Mouse (Mus musculus): ENCODE results near the gene Alpl. TPM values are rescaled to one million over a fixed set of nuclear protein-coding genes. Genes with fewer than 3 reads are reported as not detected.

The Alpl gene
- polyA plus RNA-seq, 1 experiment from 2014 or later = 14.6 TPM

DNA sequence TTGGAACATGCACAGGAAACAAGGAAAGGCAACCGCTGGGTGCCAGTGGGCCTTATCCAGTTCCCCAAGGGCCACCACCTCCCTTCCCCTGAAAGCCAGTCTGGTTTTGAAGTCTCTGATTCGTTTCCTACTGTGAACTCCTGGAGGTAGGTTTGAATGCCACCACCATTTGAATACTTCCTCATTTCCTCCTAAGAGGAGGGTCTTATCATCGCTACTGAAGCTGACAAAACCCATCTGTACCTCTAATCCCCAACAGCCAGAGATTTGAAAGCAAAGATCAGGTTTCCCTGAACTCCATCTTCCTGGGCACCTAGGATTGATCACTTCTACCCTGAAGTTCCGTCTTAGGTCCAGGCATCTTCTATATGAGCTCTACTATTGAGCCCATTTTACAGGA, 854 bp upstream of the Alpl start:
- Histone ChIP-seq H3K27ac (replicated peaks) (no peak overlapping the region), H3K4me3 (replicated peaks) (no peak overlapping the region), H3K36me3 (no peaks in the 10 kb centered on the region), H3K4me1 (peaks cover 12% of the 10 kb centered on the region), H3K9ac (replicated peaks) (no peak overlapping the region), H3K9me3 (replicated peaks) (no peaks in the 10 kb centered on the region), H3K27me3 (replicated peaks) (peaks cover 27% of the 10 kb centered on the region), H3K4me2 (no peak overlapping the region)
- no peak for ATAC-seq (ENCODE audit: low FRiP score)
- 73% methylated on average over 4 of the region's 4 CpGs for WGBS

DNA sequence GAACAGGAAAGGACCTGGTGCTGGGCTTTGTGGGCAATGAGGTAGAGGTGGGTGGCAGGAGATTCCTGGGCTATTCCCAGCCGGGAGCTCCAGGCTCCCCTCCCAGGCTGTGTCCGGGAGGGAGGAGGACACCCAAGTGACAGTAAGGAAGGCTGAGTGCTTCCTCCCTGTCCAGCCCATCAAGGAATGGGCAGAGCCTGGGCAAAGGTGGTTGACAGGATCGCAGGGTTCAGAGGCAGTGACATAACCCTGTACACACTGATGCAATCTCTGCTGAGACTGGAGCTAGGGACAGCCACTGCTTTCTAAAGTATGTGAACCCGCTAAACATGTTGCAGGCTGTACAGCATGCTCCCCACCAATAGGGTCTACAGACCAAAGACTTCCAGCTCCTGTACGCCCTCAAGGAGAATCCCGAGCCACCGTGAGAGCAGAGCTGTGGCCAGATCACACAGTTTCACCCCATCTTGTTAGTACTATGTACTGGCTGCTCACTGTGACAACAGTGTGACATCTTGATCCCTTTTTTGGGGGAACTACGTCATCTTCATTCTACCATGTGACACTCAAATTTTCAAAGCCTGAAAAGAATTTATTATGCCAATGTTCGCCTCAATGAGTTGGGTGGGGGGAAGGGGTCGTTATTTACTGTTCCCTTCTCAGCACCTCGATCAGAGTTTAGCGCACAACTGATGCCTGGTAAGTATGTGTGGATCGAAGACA, 1.8 kb downstream of the Alpl start:
- H3K4me3 ChIP-seq (replicated peaks) = no peak overlapping the region
- 80% methylated on average over 13 of the region's 13 CpGs for WGBS
- no peak for ATAC-seq (ENCODE audit: low FRiP score)
- no peaks in the 10 kb centered on the region for H3K36me3 ChIP-seq
- no peaks in the 10 kb centered on the region for H3K9me3 ChIP-seq (replicated peaks)
- H3K9ac ChIP-seq (replicated peaks) = no peak overlapping the region
- peaks cover 27% of the 10 kb centered on the region for H3K27me3 ChIP-seq (replicated peaks)
- H3K27ac ChIP-seq (replicated peaks) = no peak overlapping the region
- H3K4me2 ChIP-seq = no peak overlapping the region
- peaks cover 18% of the 10 kb centered on the region for H3K4me1 ChIP-seq

DNA sequence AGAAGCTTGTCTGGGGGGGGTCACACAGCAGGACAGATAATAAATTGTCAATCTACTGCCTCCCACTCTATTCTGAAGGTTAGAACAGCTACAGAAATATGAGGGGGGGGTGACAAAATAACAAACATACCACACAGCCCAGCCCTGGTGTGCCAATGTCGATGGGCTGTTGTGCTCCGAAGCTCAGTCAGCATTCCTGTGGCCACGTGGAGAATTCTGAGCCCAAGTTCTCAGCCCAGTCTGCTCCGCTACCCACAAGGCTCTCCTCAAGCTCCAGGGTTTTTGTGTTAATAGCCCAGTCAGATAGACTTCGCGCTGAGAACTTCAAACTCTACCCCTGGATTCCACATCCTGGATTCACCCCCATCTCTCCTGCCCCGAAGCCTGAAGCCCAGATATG, 2.6 kb downstream of the Alpl start:
- Histone ChIP-seq H3K9me3 (replicated peaks) (no peaks in the 10 kb centered on the region), H3K36me3 (no peaks in the 10 kb centered on the region), H3K27me3 (replicated peaks) (peaks cover 27% of the 10 kb centered on the region), H3K4me3 (replicated peaks) (no peak overlapping the region), H3K4me2 (no peak overlapping the region), H3K9ac (replicated peaks) (no peak overlapping the region), H3K27ac (replicated peaks) (no peak overlapping the region), H3K4me1 (peaks cover 22% of the 10 kb centered on the region)
- no peak for ATAC-seq (ENCODE audit: low FRiP score)
- 78% methylated on average over 7 of the region's 7 CpGs for WGBS

DNA sequence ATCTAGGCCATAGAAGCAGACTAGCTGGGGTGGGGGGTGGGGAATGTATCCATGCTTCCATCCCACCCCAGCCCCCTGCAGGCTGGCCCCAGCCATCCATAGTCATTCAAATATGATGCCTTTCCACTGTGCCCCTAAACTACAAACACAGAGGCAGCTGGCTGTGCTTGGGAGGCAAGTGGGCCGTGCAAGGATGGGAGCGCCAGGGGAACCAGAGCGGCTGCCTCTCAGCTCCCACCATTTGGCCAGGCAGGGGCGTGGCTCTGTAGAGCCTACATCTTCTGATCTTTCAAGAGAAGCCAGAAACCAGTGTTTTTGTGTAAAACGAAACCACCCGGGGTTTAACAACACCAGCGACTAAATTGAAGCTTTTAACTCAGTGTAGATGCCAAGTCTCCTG, 4.7 kb downstream of the Alpl start:
- Histone ChIP-seq H3K4me2 (no peak overlapping the region), H3K9me3 (replicated peaks) (no peaks in the 10 kb centered on the region), H3K36me3 (no peaks in the 10 kb centered on the region), H3K27me3 (replicated peaks) (peaks cover 23% of the 10 kb centered on the region), H3K9ac (replicated peaks) (no peak overlapping the region), H3K27ac (replicated peaks) (no peak overlapping the region), H3K4me1 (peaks cover 22% of the 10 kb centered on the region), H3K4me3 (replicated peaks) (no peak overlapping the region)
- no peak for ATAC-seq (ENCODE audit: low FRiP score)
- 13% methylated on average over 7 of the region's 7 CpGs for WGBS

DNA sequence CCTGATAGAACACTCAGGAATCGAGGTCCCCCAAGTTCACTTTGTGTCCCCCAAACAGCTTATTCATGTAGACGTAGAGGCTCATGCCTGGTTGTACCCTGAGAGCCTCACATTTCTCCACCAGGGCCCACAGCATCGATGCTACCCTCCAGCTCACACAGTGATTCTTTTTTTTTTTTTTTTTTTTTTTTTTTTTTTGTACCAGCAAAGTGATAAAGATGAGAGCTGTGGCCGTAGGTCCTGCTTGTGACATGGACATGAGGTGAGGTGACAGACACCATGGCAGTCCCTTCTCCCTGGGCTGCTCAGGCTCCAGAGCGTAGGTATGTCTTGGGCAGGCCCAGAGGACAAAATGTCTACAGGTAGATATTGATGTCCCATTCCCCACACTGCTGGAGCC, 5.2 kb downstream of the Alpl start:
- H3K27me3 ChIP-seq (replicated peaks) = peaks cover 20% of the 10 kb centered on the region
- H3K27ac ChIP-seq (replicated peaks) = no peak overlapping the region
- 82% methylated on average over 5 of the region's 5 CpGs for WGBS
- no peak for ATAC-seq (ENCODE audit: low FRiP score)
- no peak overlapping the region for H3K4me2 ChIP-seq
- no peaks in the 10 kb centered on the region for H3K36me3 ChIP-seq
- H3K9me3 ChIP-seq (replicated peaks) = no peaks in the 10 kb centered on the region
- H3K9ac ChIP-seq (replicated peaks) = no peak overlapping the region
- peaks cover 18% of the 10 kb centered on the region for H3K4me1 ChIP-seq
- H3K4me3 ChIP-seq (replicated peaks) = no peak overlapping the region

DNA sequence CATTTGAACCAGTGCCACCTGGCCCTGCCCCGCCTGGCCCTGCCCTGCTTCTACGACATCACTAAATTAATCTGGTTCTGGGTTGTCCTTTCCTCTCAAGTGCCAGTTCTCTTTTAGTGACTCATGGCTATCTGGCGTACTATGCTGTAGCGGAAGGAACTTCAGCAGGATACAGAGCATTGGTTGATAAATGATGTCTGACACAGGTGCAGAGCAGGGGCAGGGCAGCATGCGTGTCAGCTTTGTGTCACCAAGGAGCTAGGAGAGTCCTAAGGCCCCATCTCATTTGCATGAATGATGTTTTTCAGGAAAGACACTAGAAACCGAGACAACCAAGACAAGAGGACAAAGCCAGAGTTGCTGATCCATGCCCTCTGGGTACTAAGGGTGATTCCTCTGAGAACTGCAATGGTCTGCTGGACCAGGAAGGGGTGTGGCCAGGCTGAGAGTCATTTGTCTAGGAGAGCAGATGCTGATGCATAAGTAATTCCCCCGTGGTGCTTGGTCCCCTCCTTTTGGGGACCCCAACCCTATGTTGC, 7.6 kb downstream of the Alpl start:
- no peak overlapping the region for H3K4me2 ChIP-seq
- WGBS = 35% methylated on average over 7 of the region's 7 CpGs

DNA sequence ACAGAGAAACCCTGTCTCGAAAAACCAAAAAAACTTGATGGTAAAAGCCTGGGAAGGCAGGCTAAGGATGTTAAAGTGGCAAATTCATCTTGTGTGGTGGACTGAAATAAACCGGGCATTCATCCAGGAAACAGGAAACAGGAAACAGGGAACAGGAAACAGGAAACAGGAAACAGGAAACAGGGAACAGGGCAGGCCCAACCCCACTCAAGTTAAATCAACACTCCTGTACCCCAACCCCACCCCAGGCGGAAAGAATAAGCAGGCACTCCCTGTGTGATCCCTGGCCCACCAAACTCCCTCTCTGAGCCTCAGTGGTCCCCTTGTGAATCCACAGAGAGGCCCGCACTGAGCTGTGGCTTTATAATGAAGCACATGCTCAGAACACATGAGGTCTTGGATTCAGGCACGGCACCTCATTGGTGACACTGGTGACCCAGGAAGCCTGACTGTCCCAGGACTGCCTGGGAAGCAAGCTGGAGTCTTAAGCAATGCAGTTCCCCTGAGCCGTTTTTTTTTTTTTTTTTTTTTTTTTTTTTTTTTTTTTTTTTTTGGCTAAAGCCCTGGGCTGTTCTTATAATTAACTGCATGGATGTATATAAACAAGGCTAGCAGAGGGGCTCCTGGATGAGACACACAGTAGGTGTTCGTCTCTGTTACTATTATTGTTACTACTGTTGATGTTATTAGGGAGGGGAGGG, 8.4 kb downstream of the Alpl start:
- 82% methylated on average over 7 of the region's 7 CpGs for WGBS
- Histone ChIP-seq H3K27ac (replicated peaks) (no peak overlapping the region), H3K36me3 (no peaks in the 10 kb centered on the region), H3K27me3 (replicated peaks) (no peaks in the 10 kb centered on the region; the same call in 1 of the 2 replicates), H3K4me3 (replicated peaks) (no peak overlapping the region), H3K9ac (replicated peaks) (no peak overlapping the region), H3K4me1 (peaks cover 19% of the 10 kb centered on the region), H3K4me2 (no peak overlapping the region), H3K9me3 (replicated peaks) (no peaks in the 10 kb centered on the region)
- ATAC-seq (ENCODE audit: low FRiP score) = no peak

More for the DNA sequence above, 7.6 kb downstream of the Alpl start:
- Histone ChIP-seq H3K9me3 (replicated peaks) (no peaks in the 10 kb centered on the region), H3K9ac (replicated peaks) (no peak overlapping the region), H3K4me3 (replicated peaks) (no peak overlapping the region), H3K27ac (replicated peaks) (no peak overlapping the region), H3K36me3 (no peaks in the 10 kb centered on the region), H3K4me1 (peaks cover 16% of the 10 kb centered on the region), H3K27me3 (replicated peaks) (peaks cover under 1% of the 10 kb centered on the region; the same call in 1 of the 2 replicates)
- ATAC-seq (ENCODE audit: low FRiP score) = no peak

DNA sequence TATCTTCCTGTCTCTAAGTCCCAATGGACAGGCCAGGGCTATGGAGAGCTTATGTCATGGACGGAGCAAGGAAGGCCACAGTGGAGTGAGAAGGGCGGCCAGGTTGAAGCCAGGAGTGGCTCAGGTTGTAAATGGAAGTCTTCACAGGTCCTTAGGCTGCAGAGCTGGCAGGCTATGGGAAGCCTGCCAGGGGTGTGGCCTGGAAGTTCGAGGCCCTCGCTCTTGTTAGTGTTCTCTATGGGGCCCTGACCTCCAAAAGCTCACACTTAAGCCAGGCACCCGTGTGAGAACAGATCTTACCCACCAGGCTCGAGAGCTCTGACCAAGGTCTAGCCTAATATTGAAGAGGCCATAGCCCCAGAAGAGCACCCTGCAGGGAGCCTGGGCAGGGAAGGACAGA, 9.7 kb downstream of the Alpl start:
- no peak for ATAC-seq (ENCODE audit: low FRiP score)
- no peak overlapping the region for H3K27ac ChIP-seq (replicated peaks)

DNA sequence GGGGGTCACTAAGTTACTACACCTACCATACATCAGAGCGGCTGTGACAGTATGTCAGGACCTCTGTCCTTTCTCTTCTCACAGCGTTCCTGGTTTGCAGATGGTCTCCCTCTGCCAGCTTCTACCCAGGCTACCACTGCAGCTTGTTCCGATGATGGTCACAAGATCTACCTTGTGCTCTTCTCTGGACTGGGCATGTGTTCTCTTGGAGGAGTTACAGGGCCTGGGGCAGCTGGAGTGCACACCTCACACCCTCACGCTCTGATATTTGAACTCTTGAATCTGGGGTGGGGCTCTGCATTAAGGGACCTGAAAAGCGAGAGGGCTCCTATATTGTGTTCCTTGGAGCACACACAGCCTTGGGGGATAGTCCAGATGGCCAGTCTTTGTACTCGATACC, 10.9 kb downstream of the Alpl start:
- no peak overlapping the region for H3K27ac ChIP-seq (replicated peaks)
- H3K9me3 ChIP-seq (replicated peaks) = no peaks in the 10 kb centered on the region
- WGBS = 82% methylated on average over 6 of the region's 6 CpGs
- no peak for ATAC-seq (ENCODE audit: low FRiP score)
- 0 out of 2 replicates have a peak, but pooled peaks cover 13% of the 10 kb centered on the region for H3K4me1 ChIP-seq
- H3K27me3 ChIP-seq (replicated peaks) = no peaks in the 10 kb centered on the region; the same call in 1 of the 2 replicates
- H3K36me3 ChIP-seq = no peaks in the 10 kb centered on the region
- no peak overlapping the region for H3K4me3 ChIP-seq (replicated peaks)
- no peak overlapping the region for H3K4me2 ChIP-seq
- H3K9ac ChIP-seq (replicated peaks) = no peak overlapping the region

More for the DNA sequence above, 9.7 kb downstream of the Alpl start:
- no peak overlapping the region for H3K9ac ChIP-seq (replicated peaks)
- no peak overlapping the region for H3K4me2 ChIP-seq
- H3K27me3 ChIP-seq (replicated peaks) = no peaks in the 10 kb centered on the region; the same call in 1 of the 2 replicates
- H3K4me1 ChIP-seq = peaks cover 17% of the 10 kb centered on the region
- H3K4me3 ChIP-seq (replicated peaks) = no peak overlapping the region
- no peaks in the 10 kb centered on the region for H3K36me3 ChIP-seq
- WGBS = 88% methylated on average over 6 of the region's 6 CpGs
- H3K9me3 ChIP-seq (replicated peaks) = no peaks in the 10 kb centered on the region

DNA sequence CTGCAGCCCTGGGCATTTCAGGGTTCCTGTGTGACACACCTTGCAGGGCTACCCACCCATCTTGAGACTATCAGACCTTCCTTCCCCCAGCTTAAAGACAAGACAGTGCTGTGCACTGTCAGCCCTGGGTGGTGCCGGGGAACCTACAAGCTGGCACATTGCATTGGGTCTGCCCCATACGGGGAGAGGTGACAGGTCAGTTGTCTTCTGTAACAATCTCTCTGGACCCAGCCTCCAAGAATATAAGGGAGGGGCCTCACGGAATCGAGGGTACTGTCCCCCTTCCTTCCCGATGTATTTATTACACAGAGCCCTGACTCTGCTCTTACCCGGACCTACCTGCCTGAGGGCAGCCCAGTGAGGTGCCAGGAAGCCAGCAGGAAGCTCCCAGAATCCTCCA, 11.4 kb downstream of the Alpl start:
- ATAC-seq (ENCODE audit: low FRiP score) = no peak
- Histone ChIP-seq H3K9me3 (replicated peaks) (no peaks in the 10 kb centered on the region), H3K9ac (replicated peaks) (no peak overlapping the region), H3K27me3 (replicated peaks) (no peaks in the 10 kb centered on the region), H3K4me3 (replicated peaks) (no peak overlapping the region), H3K36me3 (no peaks in the 10 kb centered on the region), H3K27ac (replicated peaks) (no peak overlapping the region), H3K4me1 (0 out of 2 replicates have a peak, but pooled peaks cover 13% of the 10 kb centered on the region), H3K4me2 (no peak overlapping the region)
- WGBS = 81% methylated on average over 6 of the region's 6 CpGs

DNA sequence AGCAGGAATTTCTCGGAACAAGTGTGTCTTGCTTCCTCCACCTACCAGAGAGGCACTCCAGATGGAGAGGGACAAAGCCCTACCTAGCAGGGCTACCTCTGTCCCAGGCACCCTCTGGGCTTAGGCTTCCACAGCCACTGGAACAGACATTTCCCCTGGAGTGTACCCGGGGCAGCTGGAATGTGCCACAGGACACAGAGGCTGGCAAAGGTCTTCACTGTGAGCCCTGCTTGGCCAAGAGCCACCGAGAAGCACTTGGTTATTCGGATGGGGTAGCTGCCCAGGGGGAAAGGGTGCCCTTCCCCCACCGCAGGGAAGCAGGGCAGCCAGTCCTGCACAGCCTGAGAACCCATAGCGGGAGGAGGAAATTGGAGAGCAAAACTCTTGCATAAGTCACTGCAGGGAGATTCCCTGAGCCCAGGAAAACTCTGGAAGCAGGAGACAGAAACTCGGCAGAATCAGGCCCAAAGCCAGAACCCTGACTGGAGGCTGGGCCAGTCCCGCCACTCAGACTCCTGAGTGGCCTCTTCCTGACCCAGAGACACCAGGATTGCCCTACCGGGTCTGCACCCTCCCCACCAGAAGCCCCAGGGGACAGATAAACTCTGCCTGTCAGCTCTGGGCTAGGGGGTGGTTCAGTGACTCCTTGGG, 12.5 kb downstream of the Alpl start:
- WGBS = 36% methylated on average over 9 of the region's 9 CpGs
- Histone ChIP-seq H3K27ac (replicated peaks) (peak overlapping the region; percentile 23), H3K4me2 (no peak overlapping the region), H3K27me3 (replicated peaks) (no peaks in the 10 kb centered on the region), H3K36me3 (no peaks in the 10 kb centered on the region), H3K4me1 (peaks cover 13% of the 10 kb centered on the region), H3K4me3 (replicated peaks) (no peak overlapping the region), H3K9me3 (replicated peaks) (no peaks in the 10 kb centered on the region), H3K9ac (replicated peaks) (no peak overlapping the region)
- ATAC-seq (ENCODE audit: low FRiP score) = 0 out of 2 replicates have a peak, but pooled peaks have one; percentile 66

Data from neural tube, embryonic 15.5 days (tissue).